Mouse (Mus musculus): ENCODE measurements at regions not wholly inside any gene's neighbourhood (a gene's known extent, or its start where the extent isn't known, plus 50 kb on each side); places are given as distances from the start of the nearest gene placed in this dataset.

GRCm38 (mm10) chr3:21911071-21911470 is 165.4 kb upstream of the Tbl1xr1 start:
- TF ChIP-seq GABPA (IDR thresholded peaks at IDR 0.05; ENCODE audit: low read depth, low read length): no peak
- TF ChIP-seq POLR2AphosphoS2 (IDR thresholded peaks at IDR 0.05; ENCODE audit: low read length): no peak
- no peak for TF ChIP-seq ZC3H11A (IDR thresholded peaks at IDR 0.05; ENCODE audit: low read depth, low read length)
- no peak for TF ChIP-seq CTCF (IDR thresholded peaks at IDR 0.05 in 2 of 3, conservative IDR thresholded peaks at IDR 0.05 in 1 of 3; ENCODE audit: control insufficient read depth in 1 of 3, insufficient read depth in 1 of 3, low read depth in 2 of 3, low read length in 3 of 3, poor library complexity in 1 of 3, severe bottlenecking in 1 of 3)
- no peak for TF ChIP-seq EP300 (IDR thresholded peaks at IDR 0.05; ENCODE audit: low read depth in 1 of 2, low read length in 2 of 2)
- TF ChIP-seq ETS1 (IDR thresholded peaks at IDR 0.05; ENCODE audit: low read depth, low read length): no peak
- TF ChIP-seq MYC (IDR thresholded peaks at IDR 0.05; ENCODE audit: low read depth, low read length): no peak
- TF ChIP-seq CHD2 (IDR thresholded peaks at IDR 0.05; ENCODE audit: low read length): no peak
- TF ChIP-seq MAFK (IDR thresholded peaks at IDR 0.05; ENCODE audit: borderline replicate concordance, low read depth, low read length): no peak
- TF ChIP-seq ZKSCAN1 (IDR thresholded peaks at IDR 0.05; ENCODE audit: low read depth, low read length): no peak
- TF ChIP-seq ZMIZ1 (IDR thresholded peaks at IDR 0.05; ENCODE audit: low read depth, low read length): no peak
- TF ChIP-seq TAL1 (IDR thresholded peaks at IDR 0.05; ENCODE audit: low read length): no peak
- no peak for TF ChIP-seq MYB (IDR thresholded peaks at IDR 0.05; ENCODE audit: low read depth, low read length)
- TF ChIP-seq NELFE (IDR thresholded peaks at IDR 0.05; ENCODE audit: low read depth, low read length): no peak
- TF ChIP-seq SIN3A (IDR thresholded peaks at IDR 0.05; ENCODE audit: low read length): no peak
- no peak for TF ChIP-seq POLR2AphosphoS5 (IDR thresholded peaks at IDR 0.05; ENCODE audit: borderline replicate concordance, low read depth, low read length)
- TF ChIP-seq BHLHE40 (IDR thresholded peaks at IDR 0.05; ENCODE audit: borderline replicate concordance, low read depth, low read length): no peak
- TF ChIP-seq ZNF384 (IDR thresholded peaks at IDR 0.05; ENCODE audit: low read depth, low read length): no peak
- TF ChIP-seq RAD21 (IDR thresholded peaks at IDR 0.05; ENCODE audit: low read depth, low read length): no peak
- TF ChIP-seq TBP (IDR thresholded peaks at IDR 0.05; ENCODE audit: low read depth, low read length): no peak
- no peaks in the 10 kb centered on the region for H3K4me1 ChIP-seq (ENCODE audit: control insufficient read depth in 1 of 2, insufficient read depth in 2 of 2, low read length in 2 of 2)
- H3K9ac ChIP-seq (ENCODE audit: control insufficient read depth, low read depth, low read length, poor library complexity, severe bottlenecking): no peak overlapping the region
- H3K27ac ChIP-seq (ENCODE audit: control insufficient read depth, low read depth, low read length): no peak overlapping the region
- H3K4me3 ChIP-seq (ENCODE audit: control insufficient read depth in 1 of 2, insufficient read depth in 1 of 2, low read depth in 2 of 2, low read length in 2 of 2): no peak overlapping the region
- no peaks in the 10 kb centered on the region for H3K27me3 ChIP-seq (ENCODE audit: control insufficient read depth in 1 of 2, insufficient read depth in 2 of 2, low read length in 2 of 2)
- no peak for DNase-seq (ENCODE audit: low read depth, low spot score)
- H3K9me3 ChIP-seq (replicated peaks; ENCODE audit: insufficient read depth, low read length): no peaks in the 10 kb centered on the region
- no peaks in the 10 kb centered on the region for H3K36me3 ChIP-seq (ENCODE audit: control insufficient read depth in 1 of 2, insufficient read depth in 2 of 2, low read length in 2 of 2)
- H3K79me2 ChIP-seq (ENCODE audit: control insufficient read depth, insufficient read depth, low read length, poor library complexity): no peaks in the 10 kb centered on the region

GRCm38 (mm10) chr3:21917228-21917910 is 159.1 kb upstream of the Tbl1xr1 start:
- Histone ChIP-seq H3K27ac (ENCODE audit: control insufficient read depth, low read depth, low read length) (no peak overlapping the region), H3K4me3 (ENCODE audit: control insufficient read depth in 1 of 2, insufficient read depth in 1 of 2, low read depth in 2 of 2, low read length in 2 of 2) (no peak overlapping the region), H3K79me2 (ENCODE audit: control insufficient read depth, insufficient read depth, low read length, poor library complexity) (no peaks in the 10 kb centered on the region), H3K27me3 (ENCODE audit: control insufficient read depth in 1 of 2, insufficient read depth in 2 of 2, low read length in 2 of 2) (no peaks in the 10 kb centered on the region), H3K9me3 (replicated peaks; ENCODE audit: insufficient read depth, low read length) (no peaks in the 10 kb centered on the region), H3K4me1 (ENCODE audit: control insufficient read depth in 1 of 2, insufficient read depth in 2 of 2, low read length in 2 of 2) (no peaks in the 10 kb centered on the region), H3K36me3 (ENCODE audit: control insufficient read depth in 1 of 2, insufficient read depth in 2 of 2, low read length in 2 of 2) (no peaks in the 10 kb centered on the region), H3K9ac (ENCODE audit: control insufficient read depth, low read depth, low read length, poor library complexity, severe bottlenecking) (no peak overlapping the region)
- TF ChIP-seq ELF1 (IDR thresholded peaks at IDR 0.05; ENCODE audit: low read depth, low read length) (no peak), GATA1 (IDR thresholded peaks at IDR 0.05; ENCODE audit: low read depth, low read length) (no peak)
- DNase-seq (ENCODE audit: low read depth, low spot score): no peak

Measured in MEL (cell line).